9 mouse cellular contexts compared by ENCODE assay signal in genomic region chr6:128797185-128797905, GRCm38 (mm10). TPM values are rescaled to one million over a fixed set of nuclear protein-coding genes. Genes with fewer than 3 reads are reported as not detected.
DNase-seq lines count a peak whose midpoint lies in the region; ATAC-seq lines count a peak whose summit lies in the region.
"Had no signal": no experiment of that assay in that cellular context is flagged by ENCODE, and none has a peak within 500 bp of the region (broad histone marks: within the 10 kb centered on the region; RNA-seq: fewer than 3 reads in every experiment).

No protein-coding gene starts in this region.

- no peak overlapping the region for H3K27ac ChIP-seq in neural tube, embryonic 11.5 days (ENCODE audit: low read depth, low read length)
- no peak overlapping the region for H3K27ac ChIP-seq in limb, embryonic 12.5 days
- no peak overlapping the region for H3K27ac ChIP-seq in stomach, embryonic 16.5 days (ENCODE audit: low read length)

- H3K4me1 ChIP-seq in neural tube, embryonic 11.5 days (ENCODE audit: control insufficient read depth, insufficient read depth, low read length), result no peaks in the 10 kb centered on the region
- peaks cover 10% of the 10 kb centered on the region for H3K4me1 ChIP-seq in limb, embryonic 12.5 days (replicated peaks)
- H3K4me1 ChIP-seq in stomach, embryonic 16.5 days (ENCODE audit: control insufficient read depth, insufficient read depth, low read length), result peaks cover 13% of the 10 kb centered on the region

- no peak overlapping the region for H3K4me3 ChIP-seq in neural tube, embryonic 11.5 days (ENCODE audit: low read depth, low read length)
- H3K4me3 ChIP-seq in limb, embryonic 12.5 days (replicated peaks), result peak overlapping the region; percentile 59
- H3K4me3 ChIP-seq in stomach, embryonic 16.5 days (replicated peaks; ENCODE audit: low read length), result no peak overlapping the region

- peak; percentile 11 for DNase-seq in cerebellum, adult 11 months
- DNase-seq in cerebellum, postnatal 10 days, result no peak
- peak; percentile 10 for DNase-seq in neural tube, embryonic 11.5 days (ENCODE audit: low spot score)
- no peak for DNase-seq in neural tube, embryonic 10.5 days (ENCODE audit: extremely low spot score, low spot score)
- no peak for DNase-seq in lung, postnatal 14 days
- DNase-seq in layer of hippocampus, adult 11-12 months (ENCODE audit: low spot score), result no peak
- DNase-seq: kidney, adult 9 months had no signal

- WGBS in neural tube, embryonic 11.5 days, result 77% methylated on average over 12 of the region's 12 CpGs
- 76% methylated on average over 12 of the region's 12 CpGs for WGBS in limb, embryonic 12.5 days
- 78% methylated on average over 12 of the region's 12 CpGs for WGBS in stomach, embryonic 16.5 days

- no peaks in the 10 kb centered on the region for H3K36me3 ChIP-seq in neural tube, embryonic 11.5 days (ENCODE audit: control insufficient read depth, insufficient read depth, low read length)
- no peaks in the 10 kb centered on the region for H3K36me3 ChIP-seq in limb, embryonic 12.5 days
- no peaks in the 10 kb centered on the region for H3K36me3 ChIP-seq in stomach, embryonic 16.5 days (ENCODE audit: control insufficient read depth, insufficient read depth, low read length)

- H3K9me3 ChIP-seq in neural tube, embryonic 11.5 days (ENCODE audit: control insufficient read depth, low read length), result no peaks in the 10 kb centered on the region
- H3K9me3 ChIP-seq in limb, embryonic 12.5 days, result no peaks in the 10 kb centered on the region
- H3K9me3 ChIP-seq in stomach, embryonic 16.5 days (replicated peaks; ENCODE audit: control insufficient read depth, low read length), result no peaks in the 10 kb centered on the region

- no peaks in the 10 kb centered on the region for H3K27me3 ChIP-seq in neural tube, embryonic 11.5 days (ENCODE audit: control insufficient read depth, insufficient read depth, low read length)
- H3K27me3 ChIP-seq in limb, embryonic 12.5 days, result no peaks in the 10 kb centered on the region
- H3K27me3 ChIP-seq in stomach, embryonic 16.5 days (ENCODE audit: control insufficient read depth, insufficient read depth, low read length), result no peaks in the 10 kb centered on the region

- no peak overlapping the region for H3K9ac ChIP-seq in neural tube, embryonic 11.5 days (ENCODE audit: low read length)
- H3K9ac ChIP-seq in limb, embryonic 12.5 days (replicated peaks), result no peak overlapping the region
- no peak overlapping the region for H3K9ac ChIP-seq in stomach, embryonic 16.5 days (ENCODE audit: low read length)

- peak overlapping the region; percentile 51; the same call in 1 of the 2 replicates for H3K4me2 ChIP-seq in neural tube, embryonic 11.5 days (ENCODE audit: low read depth)
- peak overlapping the region; percentile 63 for H3K4me2 ChIP-seq in limb, embryonic 12.5 days
- peak overlapping the region; percentile 70 for H3K4me2 ChIP-seq in stomach, embryonic 16.5 days (ENCODE audit: low read depth, low read length)

- ATAC-seq in neural tube, embryonic 11.5 days (ENCODE audit: insufficient read depth, low FRiP score, low TSS enrichment), result no peak
- ATAC-seq in limb, embryonic 12.5 days (ENCODE audit: insufficient number of reproducible peaks, insufficient read depth, low FRiP score, low TSS enrichment, low read depth), result no peak
- ATAC-seq in stomach, embryonic 16.5 days (ENCODE audit: insufficient read depth, low FRiP score), result no peak

RNA-seq across cellular contexts. Expression of gene Klrb1c, which starts 8.3 kb away (rescaled TPM):
- polyA plus RNA-seq in neural tube, embryonic 11.5 days (2014; fragmentation: Nextera tagmentation; extraction: Ambion mirVana), result not detected in 2 replicates
- polyA plus RNA-seq in limb, embryonic 12.5 days (2016; fragmentation: Nextera tagmentation; extraction: Ambion mirVana), result not detected in 2 replicates
- polyA plus RNA-seq in stomach, embryonic 16.5 days (2015; fragmentation: Nextera tagmentation; extraction: Ambion mirVana), result 0.25 and 0.27 TPM in 2 replicates

RNA-seq across cellular contexts. Expression of gene Gm44511, which starts 28.8 kb away (rescaled TPM):
- polyA plus RNA-seq in neural tube, embryonic 11.5 days (2014; fragmentation: Nextera tagmentation; extraction: Ambion mirVana), result not detected in 2 replicates
- not detected in 2 replicates for polyA plus RNA-seq in limb, embryonic 12.5 days (2016; fragmentation: Nextera tagmentation; extraction: Ambion mirVana)
- 0.44 TPM in 1 of 2 replicates, not detected in the other for polyA plus RNA-seq in stomach, embryonic 16.5 days (2015; fragmentation: Nextera tagmentation; extraction: Ambion mirVana)

RNA-seq across cellular contexts. Expression of gene Klrb1b, which starts 28.8 kb away (rescaled TPM):
- 0.16 TPM in 1 of 2 replicates, not detected in the other for polyA plus RNA-seq in neural tube, embryonic 11.5 days (2014; fragmentation: Nextera tagmentation; extraction: Ambion mirVana)
- polyA plus RNA-seq in limb, embryonic 12.5 days (2016; fragmentation: Nextera tagmentation; extraction: Ambion mirVana), result not detected in 2 replicates
- 0.56 and 0.81 TPM in 2 replicates for polyA plus RNA-seq in stomach, embryonic 16.5 days (2015; fragmentation: Nextera tagmentation; extraction: Ambion mirVana)

Comparison
In these comparisons a context has a peak if more than half of its experiments do, and no peak if none do; other contexts are left out.
1. DNase-seq: peak in cerebellum, adult 11 months (single experiment) and neural tube, embryonic 11.5 days (single experiment); none in cerebellum, postnatal 10 days (0 of 2), neural tube, embryonic 10.5 days (single experiment), lung, postnatal 14 days (single experiment) and layer of hippocampus, adult 11-12 months (single experiment).
2. Peak in every context shown above with its lines, with median percentiles within 50 percentile points of each other: H3K4me2 ChIP-seq.